Mouse (Mus musculus) hindbrain, embryonic 14.5 days (tissue): Measurements from ENCODE around the gene Hspb8. TPM values are rescaled to one million over a fixed set of nuclear protein-coding genes. Genes with fewer than 3 reads are reported as not detected.
"Not testable (repeated sequence)": the region's sequence is repeated elsewhere in the genome, so short reads cannot be mapped to it uniquely, and the experiment has no call there.

ENCODE experiments used
- ATAC-seq: fragments of 200-750 bp; cut with Nextera tagmentation; 2 replicates; pipeline ENCODE4 v1.8.0; 2017; ENCODE audit warnings: moderate number of reproducible peaks, mild to moderate bottlenecking, moderate TSS enrichment, moderate library complexity; ENCODE audit not compliant: low FRiP score
- DNase-seq: peaks from one replicate; pipeline ENCODE4 v3.0.0-alpha.2; 2015; ENCODE audit warnings: low spot score
- H3K27ac ChIP-seq: fragments of 300-500 bp; sonication (generic); 2 replicates; pipeline ENCODE4 v1.5.1; 2014; ENCODE audit warnings: mild to moderate bottlenecking, moderate library complexity
- H3K27me3 ChIP-seq: fragments of 300-500 bp; sonication (generic); 2 replicates; pipeline ENCODE4 v1.6.1; 2014; ENCODE audit warnings: mild to moderate bottlenecking, low read length, mixed read lengths; ENCODE audit not compliant: control insufficient read depth, insufficient read depth
- H3K36me3 ChIP-seq: fragments of 300-500 bp; sonication (generic); replicated peaks from 2 replicates; pipeline ENCODE4 v1.6.1; 2014; ENCODE audit not compliant: control insufficient read depth, insufficient read depth
- H3K4me1 ChIP-seq: fragments of 300-500 bp; sonication (generic); replicated peaks from 2 replicates; pipeline ENCODE4 v1.6.1; 2014; ENCODE audit warnings: antibody characterized with exemption, low read length, mixed read lengths; ENCODE audit not compliant: control insufficient read depth, insufficient read depth
- H3K4me2 ChIP-seq: fragments of 300-500 bp; sonication (generic); replicated peaks from 2 replicates; pipeline ENCODE4 v1.6.1; 2014; ENCODE audit warnings: mild to moderate bottlenecking, moderate library complexity
- H3K4me3 ChIP-seq: fragments of 300-500 bp; sonication (generic); replicated peaks from 2 replicates; pipeline ENCODE4 v1.5.1; 2014; ENCODE audit warnings: mild to moderate bottlenecking, low read length
- H3K9ac ChIP-seq: fragments of 300-500 bp; sonication (generic); 2 replicates; pipeline ENCODE4 v1.6.1; 2014
- H3K9me3 ChIP-seq: fragments of 300-500 bp; sonication (generic); 2 replicates; pipeline ENCODE4 v1.6.1; 2016; ENCODE audit warnings: low read length; ENCODE audit not compliant: control insufficient read depth
- WGBS: fragments of 180-500 bp; shearing (Covaris S2); extraction: QIAGEN DNeasy Blood & Tissue Kit; methylation state at CpG from one replicate; pipeline ENCODE4 v1.1.7; 2014; 5-methylcytosine and 5-hydroxymethylcytosine counted together
- polyA plus RNA-seq: library from polyadenylated mRNA; unstranded; fragments of >200 nt; fragmentation: Nextera tagmentation; extraction: Ambion mirVana; gene quantifications from 2 replicates; pipeline ENCODE4 v1.2.1, GENCODE M21; 2014

The Hspb8 gene
- polyA plus RNA-seq, 1 experiment from 2014 or later = 5.6 TPM

- no peaks in the 10 kb centered on the region for H3K36me3 ChIP-seq
- no peaks in the 10 kb centered on the region for H3K27me3 ChIP-seq
- H3K27ac ChIP-seq = no peak overlapping the region
- 42% methylated on average over 11 of the region's 11 CpGs for WGBS
- peak; percentile 63 for DNase-seq
- H3K4me1 ChIP-seq = no peaks in the 10 kb centered on the region
- H3K4me3 ChIP-seq = no peak overlapping the region
- ATAC-seq = no peak
- no peaks in the 10 kb centered on the region for H3K9me3 ChIP-seq
- no peak overlapping the region for H3K9ac ChIP-seq
- H3K4me2 ChIP-seq = no peak overlapping the region
Measured at GRCm38 (mm10) chr5:116386020-116386419, 36.6 kb downstream of the Hspb8 start.

DNA sequence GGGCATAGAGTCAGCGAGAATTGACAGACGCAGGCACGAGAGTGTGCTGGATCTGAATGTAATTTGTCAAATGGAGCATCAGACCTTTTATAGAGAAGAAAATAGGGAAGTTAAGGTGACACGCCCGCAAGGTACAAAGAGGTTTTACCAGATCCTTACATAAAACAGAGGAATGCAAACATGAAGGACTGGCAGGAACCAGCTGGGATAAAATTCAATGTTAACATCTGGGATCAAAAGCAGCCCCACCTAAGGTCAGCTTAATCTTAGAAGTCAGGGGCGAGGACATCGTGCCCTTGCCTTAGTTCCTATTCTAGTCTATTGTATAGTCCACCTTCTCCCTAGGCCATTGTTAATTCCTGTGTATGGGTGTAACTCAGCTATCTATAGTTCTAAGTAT, 40.0 kb downstream of the Hspb8 start:
- 91% methylated on average over 7 of the region's 7 CpGs for WGBS
- not testable (repeated sequence) for H3K36me3 ChIP-seq, DNase-seq

GRCm38 (mm10) chr5:116381726-116382125, 40.9 kb downstream of the Hspb8 start:
- Histone ChIP-seq H3K27me3 (no peaks in the 10 kb centered on the region), H3K27ac (no peak overlapping the region), H3K36me3 (no peaks in the 10 kb centered on the region), H3K4me1 (peaks cover 14% of the 10 kb centered on the region), H3K4me2 (no peak overlapping the region), H3K9me3 (no peaks in the 10 kb centered on the region), H3K9ac (no peak overlapping the region), H3K4me3 (no peak overlapping the region)
- 90% methylated on average over 6 of the region's 6 CpGs for WGBS
- DNase-seq (no peak), ATAC-seq (no peak)

More for the DNA sequence above, 40.0 kb downstream of the Hspb8 start:
- not testable (repeated sequence) for H3K9ac ChIP-seq, H3K9me3 ChIP-seq, H3K4me3 ChIP-seq, ATAC-seq, H3K27me3 ChIP-seq, H3K4me2 ChIP-seq, H3K27ac ChIP-seq
- peaks cover 14% of the 10 kb centered on the region for H3K4me1 ChIP-seq

DNA sequence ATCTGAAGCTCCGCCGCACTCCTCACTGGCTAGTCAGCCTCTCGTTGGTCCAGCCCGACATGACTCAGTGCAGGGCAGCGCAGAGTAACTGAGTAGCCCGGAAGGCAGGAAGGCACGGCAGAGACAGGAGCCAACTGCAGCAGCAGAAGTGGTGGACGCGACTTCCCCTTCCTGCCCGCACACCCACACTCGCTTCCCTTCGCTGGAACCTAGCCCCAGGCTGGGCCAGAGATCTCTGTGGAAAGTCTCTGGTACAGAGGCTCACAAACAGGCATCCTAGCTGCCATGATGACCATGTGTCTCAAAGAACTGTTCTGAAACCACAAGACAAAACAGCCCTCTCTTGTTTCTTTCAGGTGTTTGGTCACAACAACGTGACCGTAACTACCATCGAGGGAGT, 41.4 kb downstream of the Hspb8 start:
- no peak overlapping the region for H3K4me2 ChIP-seq

DNA sequence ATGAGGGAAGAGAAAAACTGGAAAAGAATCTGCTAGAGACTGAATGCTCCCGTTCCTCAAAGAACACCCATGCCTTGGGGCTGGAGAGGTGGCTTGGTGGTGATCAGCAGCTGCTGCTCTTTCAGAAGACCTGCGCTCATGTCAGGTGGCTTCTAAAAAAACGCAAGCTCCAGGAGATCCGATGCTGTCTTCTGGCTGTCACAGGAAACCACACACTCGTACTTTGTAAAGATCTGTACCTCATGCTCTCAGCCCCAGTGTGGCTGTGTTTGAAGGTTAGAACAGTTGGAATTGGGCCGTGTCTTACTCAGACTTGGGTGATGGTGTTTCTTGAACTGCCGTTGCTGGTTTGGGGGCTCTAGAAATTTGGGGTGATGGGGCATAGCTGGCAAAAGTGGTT, 42.3 kb downstream of the Hspb8 start:
- Histone ChIP-seq H3K4me1 (peaks cover 14% of the 10 kb centered on the region), H3K9ac (no peak overlapping the region), H3K36me3 (no peaks in the 10 kb centered on the region), H3K27me3 (no peaks in the 10 kb centered on the region), H3K4me3 (no peak overlapping the region), H3K4me2 (no peak overlapping the region), H3K9me3 (no peaks in the 10 kb centered on the region), H3K27ac (peak overlapping the region; percentile 9; the same call in 1 of the 2 replicates)
- DNase-seq (no peak), ATAC-seq (no peak)
- 80% methylated on average over 7 of the region's 7 CpGs for WGBS

More for the DNA sequence above, 41.4 kb downstream of the Hspb8 start:
- Histone ChIP-seq H3K36me3 (no peaks in the 10 kb centered on the region), H3K9ac (no peak overlapping the region), H3K4me1 (peaks cover 14% of the 10 kb centered on the region), H3K9me3 (no peaks in the 10 kb centered on the region), H3K27ac (no peak overlapping the region), H3K27me3 (no peaks in the 10 kb centered on the region), H3K4me3 (no peak overlapping the region)
- ATAC-seq (no peak), DNase-seq (no peak)
- WGBS = 89% methylated on average over 15 of the region's 15 CpGs

- no peaks in the 10 kb centered on the region for H3K36me3 ChIP-seq
- WGBS = 73% methylated on average over 5 of the region's 5 CpGs
- no peak overlapping the region for H3K27ac ChIP-seq
- no peak overlapping the region for H3K4me3 ChIP-seq
- DNase-seq (no peak), ATAC-seq (no peak)
- no peak overlapping the region for H3K4me2 ChIP-seq
- H3K9me3 ChIP-seq = no peaks in the 10 kb centered on the region
- no peak overlapping the region for H3K9ac ChIP-seq
- H3K27me3 ChIP-seq = no peaks in the 10 kb centered on the region
- peaks cover 14% of the 10 kb centered on the region for H3K4me1 ChIP-seq
Measured at GRCm38 (mm10) chr5:116378872-116379271, 43.8 kb downstream of the Hspb8 start.

DNA sequence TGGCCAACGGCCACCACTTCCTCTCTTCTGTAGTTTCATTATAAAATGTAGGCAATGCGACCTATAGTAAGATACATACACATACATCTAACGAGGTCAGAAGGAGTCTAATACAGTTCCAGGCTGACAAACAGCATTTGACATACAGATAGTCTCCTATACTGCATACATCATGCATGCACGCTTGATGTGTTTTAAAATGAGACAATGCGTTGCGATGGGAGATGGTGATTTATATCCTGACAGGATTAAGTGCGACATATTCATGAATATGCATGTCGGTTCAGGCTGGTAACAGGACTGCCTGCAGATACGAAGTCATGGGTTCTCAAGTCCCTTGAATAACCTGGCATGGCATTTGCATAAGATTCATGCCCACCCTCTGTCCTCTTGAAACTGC, 54.7 kb downstream of the Hspb8 start:
- 41% methylated on average over 9 of the region's 9 CpGs for WGBS
- Histone ChIP-seq H3K9ac (no peak overlapping the region), H3K27ac (0 out of 2 replicates have a peak overlapping the region, but pooled peaks have one; percentile 29), H3K4me1 (no peaks in the 10 kb centered on the region; the same call in 1 of the 2 replicates), H3K36me3 (no peaks in the 10 kb centered on the region), H3K4me2 (no peak overlapping the region), H3K4me3 (no peak overlapping the region), H3K27me3 (no peaks in the 10 kb centered on the region), H3K9me3 (no peaks in the 10 kb centered on the region)
- DNase-seq (no peak), ATAC-seq (no peak)

DNA sequence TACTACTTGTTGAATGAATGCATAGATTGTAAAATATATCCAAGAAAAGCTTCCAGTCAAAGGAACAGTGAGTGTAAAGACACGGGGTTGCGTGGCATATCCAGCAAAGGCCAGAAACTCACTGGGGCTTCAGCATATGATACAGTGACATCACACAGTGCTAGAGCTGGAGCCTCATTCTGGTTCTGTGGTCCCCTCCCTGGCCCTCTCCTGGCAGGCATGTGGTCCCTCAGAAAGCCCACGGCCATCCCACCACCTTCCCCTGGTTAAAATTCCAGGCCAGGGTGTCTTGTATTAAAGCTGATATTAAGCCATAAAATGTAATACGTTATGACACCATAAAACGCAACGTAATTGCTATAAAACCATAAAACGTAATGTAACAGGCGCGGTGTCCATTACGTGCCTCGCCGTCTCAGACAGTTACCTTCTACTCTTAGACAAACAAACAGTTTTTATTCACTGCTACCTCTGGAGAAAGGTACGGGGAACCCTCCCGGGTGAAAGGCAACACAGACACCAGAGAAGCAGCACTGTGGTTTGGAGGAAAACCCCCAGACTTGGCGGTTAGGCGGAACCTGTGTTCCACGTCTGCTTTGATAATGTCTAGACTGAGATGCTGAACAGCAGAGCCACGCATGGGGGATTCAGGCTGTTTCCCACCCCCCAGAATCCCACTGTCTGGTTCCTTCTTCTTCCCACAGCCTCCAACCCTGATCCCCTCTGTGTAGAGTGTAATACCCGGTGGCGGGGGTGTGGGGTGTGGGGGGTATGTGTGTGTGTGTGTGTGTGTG, 55.6 kb downstream of the Hspb8 start:
- ATAC-seq (no peak), DNase-seq (no peak)
- Histone ChIP-seq H3K4me3 (no peak overlapping the region), H3K4me2 (no peak overlapping the region), H3K27me3 (no peaks in the 10 kb centered on the region), H3K36me3 (no peaks in the 10 kb centered on the region), H3K9ac (no peak overlapping the region), H3K9me3 (no peaks in the 10 kb centered on the region), H3K4me1 (no peaks in the 10 kb centered on the region; the same call in 1 of the 2 replicates), H3K27ac (peak overlapping the region; percentile 29; the same call in 1 of the 2 replicates)
- 76% methylated on average over 20 of the region's 20 CpGs for WGBS

DNA sequence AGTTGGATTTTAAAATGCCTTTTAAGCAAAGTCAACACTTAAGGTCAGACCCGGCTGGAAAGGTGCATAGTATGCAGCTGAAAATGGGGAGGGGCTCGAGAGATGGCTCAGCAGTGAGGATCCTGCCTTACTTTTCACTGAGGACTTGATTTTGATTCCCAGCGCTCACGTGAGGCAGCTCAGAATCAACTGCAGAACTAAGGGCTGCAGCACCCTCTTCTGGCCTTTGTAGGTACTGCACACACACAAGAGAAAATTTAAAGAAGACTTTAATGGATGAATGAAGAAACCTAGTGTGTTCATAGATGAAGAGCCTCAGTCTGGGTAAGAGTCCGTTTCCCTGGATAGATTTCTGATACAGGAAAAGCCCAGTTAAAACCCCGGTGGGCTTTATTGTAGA, 61.3 kb downstream of the Hspb8 start:
- H3K36me3 ChIP-seq = no peaks in the 10 kb centered on the region
- peaks cover 3% of the 10 kb centered on the region; the same call in 1 of the 2 replicates for H3K9me3 ChIP-seq
- no peak for ATAC-seq
- H3K4me3 ChIP-seq = no peak overlapping the region
- no peak overlapping the region for H3K9ac ChIP-seq
- no peaks in the 10 kb centered on the region for H3K27me3 ChIP-seq
- DNase-seq = no peak
- WGBS = 82% methylated on average over 6 of the region's 6 CpGs
- H3K4me2 ChIP-seq = no peak overlapping the region
- H3K27ac ChIP-seq = no peak overlapping the region
- H3K4me1 ChIP-seq = 0 out of 2 replicates have a peak, but pooled peaks cover 4% of the 10 kb centered on the region
